Mouse (Mus musculus): ENCODE measurements around the gene Pycr1.
A peak's percentile ranks its signal among the peaks of the same experiment; 100 is the strongest.

Gene Pycr1

DNA sequence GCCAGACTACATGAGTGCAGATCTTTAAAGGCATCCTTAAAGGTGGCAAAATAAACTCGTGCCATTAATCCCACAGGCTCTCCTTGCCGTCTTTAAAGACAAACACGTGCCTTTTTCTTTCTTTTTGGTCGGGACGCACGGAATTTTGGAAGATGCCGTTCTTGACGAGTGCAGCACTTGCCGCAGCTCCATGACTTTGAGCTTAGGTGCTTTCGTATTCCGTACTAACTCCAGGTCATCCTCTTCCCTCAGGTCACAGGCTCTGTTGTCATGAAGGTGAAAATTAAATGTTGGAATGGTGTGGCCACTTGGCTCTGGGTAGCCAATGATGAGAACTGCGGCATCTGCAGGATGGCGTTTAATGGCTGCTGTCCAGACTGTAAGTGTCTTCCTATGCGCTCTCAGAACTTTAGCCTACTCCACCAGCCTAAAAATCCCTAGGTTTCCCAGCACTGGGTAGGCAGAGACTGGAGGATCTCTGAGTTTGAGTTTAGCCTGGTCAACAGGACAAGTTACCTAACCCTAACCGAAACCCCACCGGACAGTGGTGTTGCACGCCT, 44.5 kb downstream of the Pycr1 start:
- no peak for DNase-seq

DNA sequence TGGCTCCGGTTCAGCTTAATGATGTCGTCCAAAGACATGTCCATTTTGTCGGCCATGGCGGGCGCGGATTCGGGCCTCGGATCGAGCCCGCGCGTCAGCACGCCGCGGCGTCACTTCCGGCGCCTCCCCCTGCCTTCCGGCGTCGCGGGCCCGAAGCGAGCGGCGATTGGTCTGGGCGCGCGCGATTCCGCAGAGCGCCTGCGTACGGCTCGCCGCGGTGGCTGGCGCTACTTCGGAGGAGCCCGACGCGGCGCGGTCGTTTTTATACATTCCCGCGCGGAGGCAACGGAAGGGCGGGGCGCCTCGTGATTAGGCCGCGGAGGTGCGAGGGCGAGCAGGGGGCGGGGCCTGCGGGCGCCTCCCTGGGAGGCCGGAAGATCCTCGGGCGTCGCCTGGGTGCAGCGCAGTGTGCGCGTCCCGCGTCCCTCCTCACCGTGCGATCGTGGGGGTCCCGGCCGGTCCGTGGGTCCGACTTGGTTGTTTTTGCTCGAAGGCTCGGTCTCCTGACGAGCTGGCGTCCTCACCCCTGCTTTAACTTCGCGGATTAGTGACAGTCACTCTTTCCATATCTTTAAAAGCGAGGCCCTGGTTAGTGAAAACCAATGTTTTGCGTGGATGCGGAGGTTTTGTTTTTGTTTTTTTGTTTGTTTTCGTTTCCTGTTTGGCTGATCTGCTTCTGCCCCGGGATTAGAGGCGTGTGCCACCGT, 45.1 kb downstream of the Pycr1 start, which contains the start of the genes Alyref and Anapc11:
Alyref (minus strand) TSS at position 83 of the 707 bp plus-strand sequence.
Anapc11 (plus strand) TSS at position 139 of the 707 bp plus-strand sequence.
- peak; percentile 93 to 96 for DNase-seq

GRCm38 (mm10) chr11:120597240-120598235, 46.0 kb downstream of the Pycr1 start:
- peak; percentile 24 to 47 for DNase-seq

DNA sequence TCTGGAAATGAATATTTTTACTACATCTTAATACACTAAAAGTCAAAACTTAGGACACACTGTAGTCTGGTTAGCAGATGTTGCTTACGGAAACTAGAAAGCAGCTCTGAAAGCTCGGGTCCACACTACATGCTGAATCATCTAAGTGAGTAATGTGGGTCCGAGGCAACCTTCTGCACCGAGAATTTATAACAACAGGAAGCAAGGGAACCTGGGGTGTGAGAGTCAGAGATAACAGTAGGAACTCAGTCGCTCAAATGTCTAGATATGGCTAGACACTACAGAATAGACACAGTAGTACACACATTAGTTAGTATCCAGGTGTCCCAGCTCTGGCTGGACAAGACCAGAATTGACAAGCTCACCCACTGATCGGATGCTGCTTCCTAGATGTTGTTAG, 55.0 kb downstream of the Pycr1 start:
- no peak for DNase-seq
